Mouse (Mus musculus): Measurements from ENCODE around the gene Rbfox3. TPM values are rescaled to one million over a fixed set of nuclear protein-coding genes. Genes with fewer than 3 reads are reported as not detected.

The Rbfox3 gene
- polyA plus RNA-seq, 1 experiment from 2014 or later = 0.79 TPM

DNA sequence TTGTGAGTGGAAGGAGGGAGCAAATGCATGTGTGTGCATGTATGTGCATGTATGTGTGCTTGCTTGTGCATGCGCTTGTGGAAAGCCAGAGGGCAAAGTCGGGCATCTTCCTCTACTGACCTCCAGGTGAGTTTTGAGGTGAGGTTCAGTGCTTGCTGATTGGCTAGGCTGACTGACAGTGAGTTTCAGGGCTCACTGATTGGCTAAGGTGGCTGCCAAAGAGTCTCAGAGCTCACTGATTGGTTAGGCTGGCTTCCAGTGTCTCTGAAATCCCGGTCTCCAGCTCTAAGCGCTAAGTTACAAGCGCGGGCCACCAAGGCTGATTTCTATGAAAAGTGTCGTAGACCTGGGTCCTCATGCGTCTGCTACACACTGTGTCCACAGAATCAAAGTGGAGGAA lies 185.0 kb downstream of the Rbfox3 start:
- Histone ChIP-seq H3K9me3 (replicated peaks) (no peaks in the 10 kb centered on the region), H3K4me2 (no peak overlapping the region), H3K9ac (no peak overlapping the region), H3K36me3 (no peaks in the 10 kb centered on the region), H3K4me3 (replicated peaks) (no peak overlapping the region), H3K27ac (no peak overlapping the region), H3K4me1 (peaks cover 21% of the 10 kb centered on the region; the same call in 1 of the 2 replicates), H3K27me3 (peaks cover 11% of the 10 kb centered on the region; the same call in 1 of the 2 replicates)
- ATAC-seq (replicated peaks; ENCODE audit: low FRiP score) = no peak
- WGBS = 85% methylated on average over 8 of the region's 8 CpGs

DNA sequence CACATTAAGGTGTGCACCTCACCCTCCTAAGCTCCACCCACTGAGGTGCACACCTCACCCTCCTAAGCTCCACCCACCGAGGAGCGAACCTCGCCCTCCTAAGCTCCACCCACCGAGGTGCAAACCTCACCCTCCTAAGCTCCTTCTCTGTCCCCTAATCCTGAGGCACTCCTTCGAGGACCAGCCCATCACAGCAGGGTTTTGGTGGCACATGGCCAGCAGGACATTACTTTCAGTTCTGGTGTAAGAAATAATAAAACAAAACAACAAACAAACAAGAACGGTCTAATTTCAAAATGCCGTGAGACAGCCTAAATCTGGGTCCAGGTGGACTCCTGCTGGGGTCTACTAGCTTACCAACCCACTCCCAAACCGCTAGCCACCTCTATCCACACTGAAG lies 187.0 kb downstream of the Rbfox3 start:
- ATAC-seq (replicated peaks; ENCODE audit: low FRiP score) = no peak
- Histone ChIP-seq H3K36me3 (no peaks in the 10 kb centered on the region), H3K9me3 (replicated peaks) (no peaks in the 10 kb centered on the region), H3K4me3 (replicated peaks) (no peak overlapping the region), H3K9ac (no peak overlapping the region), H3K27ac (no peak overlapping the region), H3K4me2 (no peak overlapping the region), H3K27me3 (peaks cover 11% of the 10 kb centered on the region; the same call in 1 of the 2 replicates), H3K4me1 (peaks cover 19% of the 10 kb centered on the region; the same call in 1 of the 2 replicates)
- 85% methylated on average over 8 of the region's 8 CpGs for WGBS

DNA sequence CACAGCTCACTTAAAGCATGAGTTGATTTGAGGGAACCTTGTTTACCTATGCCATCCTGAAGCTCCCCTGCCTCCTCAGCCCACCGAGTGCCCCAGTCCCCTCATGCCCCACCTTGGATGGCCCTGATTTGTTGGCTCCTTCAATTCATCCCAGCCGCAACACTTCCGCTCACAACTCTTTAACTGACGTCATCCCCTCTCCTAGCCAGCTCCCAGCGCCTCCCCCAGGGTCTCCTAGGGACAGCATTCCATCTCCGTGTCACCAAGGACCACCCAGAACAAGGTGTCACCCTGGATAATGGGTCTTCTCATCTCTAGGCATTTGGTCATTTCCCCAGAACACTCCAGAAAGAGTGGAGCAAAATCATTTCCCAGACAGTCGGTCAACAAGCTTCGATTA lies 188.2 kb downstream of the Rbfox3 start:
- no peaks in the 10 kb centered on the region for H3K9me3 ChIP-seq (replicated peaks)
- H3K4me2 ChIP-seq = no peak overlapping the region
- 0 out of 2 replicates have a peak, but pooled peaks cover 8% of the 10 kb centered on the region for H3K27me3 ChIP-seq
- no peaks in the 10 kb centered on the region for H3K36me3 ChIP-seq
- peaks cover 12% of the 10 kb centered on the region; the same call in 1 of the 2 replicates for H3K4me1 ChIP-seq
- no peak overlapping the region for H3K4me3 ChIP-seq (replicated peaks)
- no peak overlapping the region for H3K9ac ChIP-seq
- WGBS = 63% methylated on average over 8 of the region's 8 CpGs
- ATAC-seq (replicated peaks; ENCODE audit: low FRiP score) = no peak
- H3K27ac ChIP-seq = no peak overlapping the region

GRCm38 (mm10) chr11:118721898-118722297 lies 189.5 kb downstream of the Rbfox3 start:
- Histone ChIP-seq H3K9ac (no peak overlapping the region), H3K27ac (no peak overlapping the region)
- no peak for ATAC-seq (replicated peaks; ENCODE audit: low FRiP score)

DNA sequence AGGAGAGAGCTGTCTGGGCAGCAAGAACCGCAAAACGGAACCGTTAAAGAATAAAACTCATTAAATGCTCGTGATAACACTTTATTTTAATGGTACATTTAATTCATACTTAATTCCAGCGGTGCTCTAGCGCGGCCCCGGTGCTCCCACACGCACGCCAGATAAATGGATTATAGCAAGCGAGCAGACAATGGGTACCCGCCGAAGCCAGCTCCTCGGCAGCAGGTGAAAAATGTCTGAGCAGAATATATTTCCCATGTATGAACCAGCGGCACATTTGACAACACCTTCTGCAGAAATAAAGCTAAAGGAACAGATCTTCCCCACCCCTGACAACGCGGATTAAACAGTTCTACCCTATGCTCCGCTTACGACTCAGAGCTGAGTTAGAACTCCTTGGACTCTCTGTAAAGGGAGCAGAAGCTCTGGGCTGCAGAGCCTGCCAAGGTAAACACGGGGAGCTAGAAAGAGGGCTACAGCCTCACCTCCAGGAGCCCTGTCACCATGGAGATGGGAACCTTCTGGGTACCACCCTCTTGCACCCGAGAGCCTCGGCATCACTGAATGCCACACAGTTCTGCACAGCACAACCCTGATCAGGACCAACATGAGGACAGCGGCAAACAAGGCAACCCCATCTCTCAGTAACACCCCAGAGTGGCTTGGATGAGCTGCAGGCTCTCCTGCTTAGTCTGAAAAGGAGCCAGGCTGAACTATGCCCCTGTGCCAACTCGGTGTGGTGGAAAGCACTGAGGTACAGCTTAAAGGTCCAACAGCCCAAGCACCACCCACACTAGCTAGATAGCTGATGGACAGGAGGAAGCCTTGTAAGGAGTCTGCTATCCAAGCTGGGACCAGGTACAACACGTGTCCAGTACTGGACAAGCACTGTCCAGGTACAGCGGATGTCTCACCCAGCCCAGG lies 196.5 kb downstream of the Rbfox3 start:
- H3K4me2 ChIP-seq = no peak overlapping the region
- H3K9ac ChIP-seq = no peak overlapping the region
- no peak overlapping the region for H3K27ac ChIP-seq

More at GRCm38 (mm10) chr11:118721898-118722297, 189.5 kb downstream of the Rbfox3 start:
- Histone ChIP-seq H3K36me3 (no peaks in the 10 kb centered on the region), H3K4me1 (0 out of 2 replicates have a peak, but pooled peaks cover under 1% of the 10 kb centered on the region), H3K27me3 (0 out of 2 replicates have a peak, but pooled peaks cover 8% of the 10 kb centered on the region), H3K4me3 (replicated peaks) (no peak overlapping the region), H3K4me2 (no peak overlapping the region), H3K9me3 (replicated peaks) (no peaks in the 10 kb centered on the region)
- WGBS = 52% methylated on average over 6 of the region's 6 CpGs

DNA sequence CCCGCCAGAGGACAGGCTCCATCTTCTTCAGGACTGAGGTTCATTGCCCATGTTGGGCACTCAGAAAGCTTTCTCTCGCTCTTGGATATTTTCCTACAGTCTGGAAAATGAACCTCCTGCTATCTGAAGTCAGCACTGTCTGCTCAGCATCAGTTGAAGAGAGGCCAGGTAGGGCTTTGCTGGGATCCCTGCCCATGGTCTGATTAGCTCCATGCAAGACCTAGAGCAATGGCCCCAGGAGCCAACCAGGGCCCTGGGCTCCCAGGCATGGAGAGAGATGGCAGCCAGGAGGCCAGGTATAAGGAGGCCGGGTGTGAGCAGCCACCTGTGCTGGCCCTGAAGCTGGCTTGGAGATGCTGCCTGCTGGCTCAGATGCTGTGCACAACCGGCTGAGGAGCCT lies 198.6 kb downstream of the Rbfox3 start:
- H3K4me2 ChIP-seq = no peak overlapping the region
- H3K9ac ChIP-seq = no peak overlapping the region
- no peaks in the 10 kb centered on the region for H3K4me1 ChIP-seq
- H3K27ac ChIP-seq = no peak overlapping the region
- no peak for ATAC-seq (replicated peaks; ENCODE audit: low FRiP score)
- peaks cover 14% of the 10 kb centered on the region for H3K27me3 ChIP-seq
- no peaks in the 10 kb centered on the region for H3K9me3 ChIP-seq (replicated peaks)
- H3K36me3 ChIP-seq = no peaks in the 10 kb centered on the region
- no peak overlapping the region for H3K4me3 ChIP-seq (replicated peaks)
- 72% methylated on average over 4 of the region's 4 CpGs for WGBS

More for the DNA sequence above, 196.5 kb downstream of the Rbfox3 start:
- Histone ChIP-seq H3K4me1 (no peaks in the 10 kb centered on the region), H3K27me3 (peaks cover 14% of the 10 kb centered on the region), H3K4me3 (replicated peaks) (no peak overlapping the region), H3K36me3 (no peaks in the 10 kb centered on the region), H3K9me3 (replicated peaks) (no peaks in the 10 kb centered on the region)
- ATAC-seq (replicated peaks; ENCODE audit: low FRiP score) = no peak
- 84% methylated on average over 26 of the region's 26 CpGs for WGBS

DNA sequence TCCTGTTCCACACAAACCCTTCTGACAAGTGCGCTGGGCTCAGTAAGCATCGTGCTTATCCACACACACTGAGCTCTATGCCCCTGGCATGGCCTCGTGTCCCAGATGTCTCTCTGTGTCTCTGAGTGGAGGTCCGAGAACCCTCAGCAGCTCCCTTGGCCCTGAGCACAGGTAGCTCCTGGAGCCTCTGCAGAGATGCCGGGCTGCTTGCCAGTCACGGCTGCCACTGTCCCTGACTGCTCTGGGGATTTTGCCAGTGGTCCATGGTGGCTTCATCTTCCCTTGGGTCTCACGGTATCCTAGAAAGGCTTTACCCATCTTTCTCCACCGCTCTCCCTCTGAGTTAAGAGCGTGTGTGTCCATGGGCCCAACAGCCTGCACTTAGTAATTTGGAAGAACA lies 199.3 kb downstream of the Rbfox3 start:
- no peaks in the 10 kb centered on the region for H3K36me3 ChIP-seq
- 86% methylated on average over 9 of the region's 9 CpGs for WGBS
- no peak for ATAC-seq (replicated peaks; ENCODE audit: low FRiP score)
- peaks cover 14% of the 10 kb centered on the region for H3K27me3 ChIP-seq
- H3K4me1 ChIP-seq = no peaks in the 10 kb centered on the region
- H3K9ac ChIP-seq = no peak overlapping the region
- no peaks in the 10 kb centered on the region for H3K9me3 ChIP-seq (replicated peaks)
- no peak overlapping the region for H3K4me2 ChIP-seq
- no peak overlapping the region for H3K4me3 ChIP-seq (replicated peaks)
- H3K27ac ChIP-seq = no peak overlapping the region

- H3K4me1 ChIP-seq = no peaks in the 10 kb centered on the region
- no peak overlapping the region for H3K4me3 ChIP-seq (replicated peaks)
- no peak overlapping the region for H3K4me2 ChIP-seq
- no peak overlapping the region for H3K27ac ChIP-seq
- H3K9me3 ChIP-seq (replicated peaks) = no peaks in the 10 kb centered on the region
- H3K27me3 ChIP-seq = peaks cover 5% of the 10 kb centered on the region; the same call in 1 of the 2 replicates
- H3K9ac ChIP-seq = no peak overlapping the region
- no peak for ATAC-seq (replicated peaks; ENCODE audit: low FRiP score)
- 71% methylated on average over 5 of the region's 5 CpGs for WGBS
- no peaks in the 10 kb centered on the region for H3K36me3 ChIP-seq
These were observed 201.4 kb downstream of the Rbfox3 start for GRCm38 (mm10) chr11:118710035-118710434.

DNA sequence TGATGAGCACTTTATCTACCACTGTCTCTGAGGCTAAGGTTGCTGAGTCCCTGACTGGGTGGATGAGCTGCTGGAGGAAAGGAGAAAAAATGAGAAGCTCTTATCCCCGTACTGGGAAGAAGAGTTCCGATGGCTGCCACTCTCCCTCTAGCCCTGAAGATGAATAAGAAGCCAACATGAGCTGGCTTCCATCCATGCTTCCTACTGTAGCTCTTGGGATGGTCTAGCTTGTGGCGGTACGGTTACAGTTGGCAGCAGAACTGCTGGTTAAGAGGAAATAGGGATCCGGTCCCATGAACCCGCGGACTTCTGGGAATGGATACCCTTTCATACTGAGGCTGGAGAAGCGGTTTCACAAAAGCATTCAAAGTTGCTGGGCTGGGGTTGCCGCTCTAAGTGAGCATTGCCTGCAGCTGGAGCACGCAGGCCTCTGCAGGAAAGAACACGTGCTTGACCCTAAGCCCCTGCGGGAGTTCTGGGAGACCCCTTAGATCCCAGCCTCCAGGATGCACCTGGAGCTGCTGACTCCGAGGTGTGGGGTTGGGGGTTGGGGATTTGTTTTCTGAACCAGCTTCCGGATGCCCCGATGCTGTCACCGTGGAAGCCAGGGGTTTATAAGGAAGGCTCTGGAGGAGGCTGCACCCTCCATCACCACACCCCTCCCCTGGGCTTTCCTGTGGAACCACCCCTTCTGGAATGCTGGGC lies 215.0 kb downstream of the Rbfox3 start:
- Histone ChIP-seq H3K4me1 (peaks cover 4% of the 10 kb centered on the region; the same call in 1 of the 2 replicates), H3K27me3 (no peaks in the 10 kb centered on the region; the same call in 1 of the 2 replicates), H3K4me2 (no peak overlapping the region), H3K27ac (no peak overlapping the region), H3K4me3 (replicated peaks) (no peak overlapping the region), H3K9ac (no peak overlapping the region), H3K36me3 (no peaks in the 10 kb centered on the region), H3K9me3 (replicated peaks) (no peaks in the 10 kb centered on the region)
- 55% methylated on average over 16 of the region's 16 CpGs for WGBS
- no peak for ATAC-seq (replicated peaks; ENCODE audit: low FRiP score)

DNA sequence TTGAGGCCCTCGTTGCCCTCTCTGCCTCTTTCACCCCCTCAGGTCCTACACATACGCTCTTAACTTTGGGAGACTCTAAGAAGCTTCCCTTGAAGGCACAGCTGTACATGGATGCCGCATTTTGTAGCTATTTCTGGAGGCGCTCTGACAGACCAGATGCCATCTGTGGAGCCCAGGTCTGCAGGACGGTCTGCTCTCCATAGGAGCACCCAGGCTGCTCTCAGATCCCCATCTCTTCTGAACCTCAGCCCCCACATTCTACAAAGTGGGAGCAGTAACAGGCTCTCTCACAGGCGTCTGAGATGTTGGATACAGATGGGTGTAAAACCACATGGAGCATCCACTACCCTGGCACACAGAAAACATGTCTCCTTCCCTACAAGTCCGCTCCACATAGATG lies 218.1 kb downstream of the Rbfox3 start:
- H3K9ac ChIP-seq = no peak overlapping the region
- H3K4me3 ChIP-seq (replicated peaks) = no peak overlapping the region
- H3K27me3 ChIP-seq = peaks cover 15% of the 10 kb centered on the region; the same call in 1 of the 2 replicates
- H3K27ac ChIP-seq = no peak overlapping the region
- no peak overlapping the region for H3K4me2 ChIP-seq
- WGBS = 90% methylated on average over 7 of the region's 7 CpGs
- no peaks in the 10 kb centered on the region for H3K36me3 ChIP-seq
- no peaks in the 10 kb centered on the region for H3K9me3 ChIP-seq (replicated peaks)
- no peak for ATAC-seq (replicated peaks; ENCODE audit: low FRiP score)
- peaks cover 4% of the 10 kb centered on the region; the same call in 1 of the 2 replicates for H3K4me1 ChIP-seq

- no peaks in the 10 kb centered on the region for H3K4me1 ChIP-seq
- H3K27ac ChIP-seq = no peak overlapping the region
- ATAC-seq (replicated peaks; ENCODE audit: low FRiP score) = no peak
- H3K9me3 ChIP-seq (replicated peaks) = no peaks in the 10 kb centered on the region
- peaks cover 18% of the 10 kb centered on the region for H3K27me3 ChIP-seq
- H3K4me2 ChIP-seq = no peak overlapping the region
- no peak overlapping the region for H3K9ac ChIP-seq
- H3K4me3 ChIP-seq (replicated peaks) = no peak overlapping the region
- H3K36me3 ChIP-seq = no peaks in the 10 kb centered on the region
- WGBS = 88% methylated on average over 8 of the region's 8 CpGs
These were observed 221.1 kb downstream of the Rbfox3 start for GRCm38 (mm10) chr11:118690262-118690661.

GRCm38 (mm10) chr11:118685397-118685796 lies 226.0 kb downstream of the Rbfox3 start:
- 5% methylated on average over 16 of the region's 16 CpGs for WGBS
- Histone ChIP-seq H3K4me1 (no peaks in the 10 kb centered on the region), H3K27me3 (peaks cover 51% of the 10 kb centered on the region), H3K9me3 (replicated peaks) (no peaks in the 10 kb centered on the region), H3K9ac (no peak overlapping the region), H3K36me3 (no peaks in the 10 kb centered on the region), H3K4me3 (replicated peaks) (no peak overlapping the region), H3K27ac (no peak overlapping the region), H3K4me2 (no peak overlapping the region)
- ATAC-seq (replicated peaks; ENCODE audit: low FRiP score) = no peak

Measured in kidney, embryonic 15.5 days (tissue).